Mouse (Mus musculus): ENCODE measurements around the gene Tacc2.
"Not testable (repeated sequence)": the region's sequence is repeated elsewhere in the genome, so short reads cannot be mapped to it uniquely, and the experiment has no call there.

Gene Tacc2

DNA sequence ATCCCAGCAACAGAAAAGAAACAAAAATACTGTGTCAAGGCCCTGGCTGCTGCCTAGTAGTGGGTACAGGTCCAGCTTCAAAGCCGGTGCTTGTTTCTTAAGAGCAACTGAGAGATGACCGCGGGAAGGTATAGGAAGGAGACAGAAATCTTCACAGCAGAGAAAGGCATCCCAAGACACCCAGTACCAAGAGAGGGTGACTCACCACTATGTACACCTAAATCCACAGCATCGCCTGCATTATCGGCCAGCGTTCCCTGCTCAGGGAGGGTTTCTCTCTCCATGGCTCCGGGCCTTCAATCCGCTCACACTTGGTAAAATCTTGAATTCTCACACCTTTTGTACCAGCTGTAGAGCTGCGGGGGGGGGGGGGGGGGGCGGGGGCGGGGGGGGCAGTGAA, 4.4 kb upstream of the Tacc2 start, which contains the start of gene Nsmce4a:
Gene Nsmce4a, minus strand, starts transcription at position 298 of the 400 bp plus-strand sequence.
- no peak for DNase-seq (ENCODE audit: low spot score)

DNA sequence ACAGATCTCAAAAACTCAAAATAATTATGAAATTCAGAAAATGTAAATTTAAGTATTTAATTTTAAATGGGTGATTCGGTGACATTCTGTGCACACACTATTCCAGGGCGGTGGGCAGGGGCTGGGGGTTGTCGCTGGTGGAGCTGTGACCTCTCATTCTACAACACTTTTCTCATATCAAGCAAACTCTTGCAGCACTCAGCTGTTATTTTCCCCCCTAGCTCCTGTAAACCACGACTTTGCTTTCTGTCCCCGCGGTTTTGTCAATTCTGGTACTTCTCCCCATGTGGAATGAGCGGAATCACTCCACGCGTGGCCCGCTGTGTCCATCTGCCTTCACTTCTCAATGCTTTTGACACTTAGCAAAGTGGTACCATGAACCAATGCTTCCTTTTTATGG, 3.5 kb upstream of the Tacc2 start:
- DNase-seq (ENCODE audit: low spot score), result no peak

GRCm38 (mm10) chr7:130574211-130574991, 2.8 kb upstream of the Tacc2 start:
- DNase-seq (ENCODE audit: low spot score), result no peak

DNA sequence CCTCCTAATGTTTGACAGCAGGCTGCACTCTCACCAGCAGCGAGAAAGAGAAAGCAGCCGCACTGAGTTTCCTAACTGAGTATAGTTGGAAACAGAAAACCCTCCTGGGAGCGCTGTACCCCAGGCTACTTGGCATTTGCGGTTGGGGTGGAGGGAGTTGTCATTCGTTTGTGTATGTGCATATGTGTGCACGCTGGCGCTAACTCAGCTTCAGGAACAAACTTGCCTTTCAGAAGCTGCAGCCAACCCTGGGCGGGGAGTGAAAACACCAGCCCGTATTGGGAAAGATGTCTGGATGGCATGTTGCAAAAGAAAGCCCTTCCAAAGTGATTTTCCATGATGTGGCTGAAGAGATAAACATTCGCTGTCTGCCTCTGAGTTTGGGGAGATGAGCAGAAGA, 257 bp upstream of the Tacc2 start:
- DNase-seq (ENCODE audit: low spot score), result no peak

DNA sequence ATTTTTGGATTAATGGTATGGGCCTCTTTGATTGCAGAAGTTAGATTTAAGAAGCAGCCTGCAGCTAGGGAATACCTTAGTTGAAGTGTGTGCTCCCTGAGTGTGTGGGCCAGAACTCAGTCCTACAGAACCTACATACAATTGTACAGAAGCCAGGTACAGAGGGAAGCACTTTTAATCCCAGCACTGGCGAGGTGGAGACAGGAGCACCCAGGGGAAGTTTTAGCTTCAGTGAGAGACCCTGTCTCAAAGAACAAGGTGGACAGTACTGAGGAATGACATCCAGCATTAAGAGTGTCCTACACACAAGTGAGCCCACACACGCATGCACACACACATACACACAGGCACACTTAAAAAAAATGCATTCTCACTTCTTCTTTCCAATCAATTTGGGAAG, 828 bp downstream of the Tacc2 start:
- no peak for DNase-seq (ENCODE audit: low spot score)

DNA sequence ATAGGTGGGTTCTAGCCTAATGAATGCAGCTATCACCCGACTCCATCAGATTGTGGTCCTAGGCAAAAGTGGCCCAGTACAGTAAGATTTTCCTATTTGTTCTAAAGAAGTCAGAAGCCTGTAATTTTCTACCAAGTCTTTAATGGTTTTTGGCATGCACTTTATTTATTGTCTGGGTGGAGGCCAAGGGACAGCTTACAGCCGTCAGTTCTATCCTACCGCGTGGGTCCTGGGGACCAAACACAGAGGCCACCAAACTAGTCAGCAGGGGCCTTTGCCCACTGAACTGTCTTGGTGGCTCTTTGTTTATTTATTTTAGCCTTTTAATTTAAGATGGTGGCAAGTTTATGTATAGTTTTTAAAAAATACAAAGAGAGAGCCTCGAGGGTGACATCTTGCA, 1.4 kb downstream of the Tacc2 start:
- no peak for DNase-seq (ENCODE audit: low spot score)

DNA sequence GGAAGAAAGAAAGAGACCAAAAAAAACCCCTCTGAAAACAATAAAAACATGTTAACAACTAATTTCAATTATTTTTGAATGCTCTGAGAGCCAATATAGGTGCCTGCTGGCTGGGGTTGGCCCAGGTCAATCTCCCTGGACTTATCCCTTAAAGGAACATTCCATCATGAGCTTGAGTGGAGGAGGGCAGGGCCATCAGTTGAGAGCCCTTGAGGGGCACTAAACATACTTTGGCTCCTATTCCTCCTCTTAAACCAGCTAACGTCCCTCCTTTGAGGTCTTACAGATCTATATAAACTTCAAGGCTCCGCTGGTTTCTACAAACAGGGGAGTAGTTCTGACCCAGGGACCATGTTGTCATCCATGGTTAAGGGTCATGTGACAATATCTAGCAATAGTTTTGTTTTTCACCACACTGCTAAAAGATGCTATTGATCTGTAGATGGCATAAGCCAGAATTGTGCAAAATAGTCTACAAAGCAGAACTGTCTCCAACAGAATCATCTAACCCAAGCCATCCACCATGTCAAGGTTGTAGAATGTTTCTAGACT, 9.4 kb downstream of the Tacc2 start:
- no peak for DNase-seq (ENCODE audit: low spot score)

GRCm38 (mm10) chr7:130590081-130590828, 13.0 kb downstream of the Tacc2 start:
- DNase-seq (ENCODE audit: low spot score), result no peak

DNA sequence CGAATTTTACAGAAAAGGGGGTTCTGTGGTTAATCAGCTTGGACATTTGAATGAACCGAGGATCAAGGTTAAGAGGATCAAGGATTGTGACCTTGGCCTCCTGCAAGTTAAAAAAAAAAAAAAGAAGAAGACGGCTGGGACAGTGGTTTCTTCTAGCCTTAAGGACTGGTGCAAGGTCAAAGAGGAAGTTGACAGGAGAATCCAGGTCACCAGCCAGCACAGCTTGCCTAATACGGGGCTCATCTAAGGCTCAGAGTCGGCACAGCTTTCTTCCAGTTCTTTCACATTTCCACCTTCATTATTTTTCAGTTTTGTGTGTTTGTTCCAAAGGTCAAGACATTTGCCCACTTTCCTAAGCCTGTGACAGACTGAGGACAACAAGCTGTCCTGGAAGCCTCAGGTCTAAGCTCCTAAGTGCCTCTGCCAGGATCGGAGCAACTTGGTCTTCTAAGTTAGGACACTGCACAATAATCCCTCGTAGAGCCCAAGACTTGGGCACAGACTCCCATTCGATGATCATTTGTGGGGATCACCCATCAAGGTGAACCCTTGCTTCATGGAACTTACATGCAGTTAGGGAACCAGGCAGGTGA, 13.7 kb downstream of the Tacc2 start:
- DNase-seq (ENCODE audit: low spot score), result no peak

- not testable (repeated sequence) for DNase-seq (ENCODE audit: low spot score)
These were observed 15.7 kb downstream of the Tacc2 start for GRCm38 (mm10) chr7:130592975-130593374.

DNA sequence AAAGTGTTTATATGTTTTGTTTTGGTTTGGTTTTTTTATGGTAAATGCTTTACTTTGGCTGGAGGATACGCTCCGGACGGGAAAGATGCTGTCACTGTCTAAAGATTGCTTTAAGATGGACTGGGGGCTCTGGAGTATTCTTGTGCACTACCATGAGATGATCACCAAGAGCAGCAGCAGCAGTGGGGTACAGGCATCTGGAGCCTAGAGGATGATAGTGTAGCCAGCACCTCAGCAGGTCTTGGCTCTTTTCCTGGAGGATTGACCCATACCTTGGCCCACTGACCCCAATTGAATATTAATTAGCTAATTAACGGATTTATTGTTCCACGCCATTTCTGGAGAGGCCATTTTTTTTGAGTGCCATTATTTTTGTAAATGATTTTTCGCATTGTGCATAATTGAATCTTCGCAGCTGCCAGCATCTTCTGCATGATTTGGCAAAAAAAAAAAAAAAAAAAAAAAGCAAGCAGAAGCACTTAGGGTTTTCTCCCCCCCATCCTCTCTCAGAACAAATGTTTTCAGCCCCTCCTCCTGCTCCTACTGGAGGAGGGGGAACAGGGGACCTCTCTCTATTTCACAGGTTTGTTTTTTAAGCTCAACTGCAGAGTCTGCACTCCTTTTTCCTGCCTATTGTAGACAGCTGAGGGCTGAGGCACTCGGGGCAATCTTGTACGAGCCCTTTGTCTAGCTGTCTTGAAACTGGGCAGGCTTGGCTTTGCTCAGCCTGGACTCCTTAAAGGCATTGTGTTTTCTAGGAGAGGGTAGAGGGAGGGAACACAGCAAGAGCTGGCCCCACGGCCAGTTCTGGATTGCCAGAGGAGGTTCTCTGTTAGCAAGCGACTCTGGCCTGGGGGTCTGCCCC, 16.4 kb downstream of the Tacc2 start:
- not testable (repeated sequence) for DNase-seq (ENCODE audit: low spot score)

DNA sequence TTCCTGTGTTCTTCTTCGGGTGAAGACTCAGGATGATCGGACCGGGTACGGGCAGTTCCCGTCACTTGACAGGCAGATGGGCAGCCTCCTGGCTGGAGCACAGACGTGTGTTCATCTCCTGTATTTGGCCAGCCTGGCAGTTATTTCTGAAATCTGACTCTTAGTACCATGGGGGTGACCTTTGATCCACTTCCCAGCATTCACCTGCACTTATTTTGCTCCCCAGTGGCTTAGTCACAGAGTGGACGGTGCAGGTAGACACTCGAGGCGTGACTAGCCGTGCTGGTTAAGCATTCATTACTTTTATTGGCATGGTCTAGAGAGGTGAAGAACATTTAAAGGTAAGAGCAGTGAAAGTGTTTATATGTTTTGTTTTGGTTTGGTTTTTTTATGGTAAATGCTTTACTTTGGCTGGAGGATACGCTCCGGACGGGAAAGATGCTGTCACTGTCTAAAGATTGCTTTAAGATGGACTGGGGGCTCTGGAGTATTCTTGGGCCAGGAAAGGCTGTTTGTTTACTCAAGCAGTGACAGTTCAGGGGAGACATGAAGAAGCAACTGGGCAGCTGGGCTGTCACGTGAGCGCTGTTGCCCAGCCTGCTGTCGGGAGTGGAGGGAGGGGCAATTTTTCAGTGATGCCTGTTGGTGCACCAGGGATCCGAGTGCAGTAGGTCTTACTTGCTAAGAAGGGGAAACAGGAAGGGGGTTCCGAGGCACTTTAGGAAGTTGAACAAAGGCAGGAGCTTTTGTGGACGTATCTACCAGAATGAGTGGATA, 19.0 kb downstream of the Tacc2 start:
- DNase-seq (ENCODE audit: low spot score), result not testable (repeated sequence)

- no peak for DNase-seq (ENCODE audit: low spot score)
These were observed 20.3 kb downstream of the Tacc2 start for GRCm38 (mm10) chr7:130597546-130597945.

DNA sequence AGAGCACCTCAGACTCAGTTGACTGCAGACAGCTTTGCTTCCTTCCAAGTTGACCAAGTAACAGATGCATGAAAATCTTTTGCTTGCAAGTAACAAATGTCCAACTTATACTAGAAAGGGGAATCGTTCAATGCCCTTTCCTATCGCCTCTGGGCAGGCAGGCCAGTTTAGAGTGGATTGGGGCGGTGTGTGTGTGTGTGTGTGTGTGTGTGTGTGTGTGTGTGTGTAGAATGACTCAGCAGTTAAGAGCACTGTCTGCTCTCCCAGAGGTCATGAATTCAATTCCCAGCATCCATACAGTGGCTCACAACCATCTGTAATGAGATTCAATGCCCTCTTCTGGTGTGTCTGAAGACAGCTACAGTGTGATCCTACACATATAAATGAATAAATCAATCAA, 22.8 kb downstream of the Tacc2 start:
- no peak for DNase-seq (ENCODE audit: low spot score)

DNA sequence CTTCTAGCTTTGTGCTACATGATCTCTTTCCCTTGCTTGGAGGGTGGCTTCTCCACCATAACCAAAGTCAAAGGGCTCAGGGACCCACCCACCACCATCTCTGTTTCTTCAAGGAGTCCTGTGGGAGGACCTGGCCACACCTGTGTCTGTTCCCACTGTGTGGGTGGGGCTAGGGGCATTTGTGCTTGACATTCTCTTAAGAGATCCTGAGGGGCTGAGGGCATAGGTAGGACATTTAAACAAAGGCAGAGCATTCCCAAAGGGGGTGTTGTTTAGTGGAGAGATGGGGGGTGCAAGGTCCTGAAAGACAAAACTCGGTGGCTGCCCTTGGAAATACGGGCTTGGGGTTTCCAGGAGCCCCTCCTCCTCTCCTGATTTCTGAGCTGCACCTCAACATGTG, 23.3 kb downstream of the Tacc2 start:
- no peak for DNase-seq (ENCODE audit: low spot score)

DNA sequence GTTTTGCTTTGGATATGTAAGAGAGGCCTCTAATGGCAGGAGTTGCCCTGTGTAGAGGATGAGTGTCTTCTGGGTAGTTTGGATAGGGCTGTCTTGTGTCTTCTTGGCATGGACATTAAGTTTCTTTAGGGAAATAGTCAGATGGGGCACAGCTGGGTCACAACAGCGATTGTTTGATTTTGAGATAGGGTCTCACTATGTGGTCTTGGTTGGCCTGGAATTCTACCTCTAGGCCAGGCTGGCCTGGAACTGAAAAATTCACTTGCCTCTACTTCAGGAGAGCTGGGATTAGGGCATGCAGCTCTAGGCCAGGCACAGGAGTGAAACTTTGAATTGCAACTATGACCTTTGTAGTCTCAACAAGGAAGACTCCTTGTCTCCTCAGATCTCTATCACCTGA, 25.6 kb downstream of the Tacc2 start:
- DNase-seq (ENCODE audit: low spot score), result no peak

DNA sequence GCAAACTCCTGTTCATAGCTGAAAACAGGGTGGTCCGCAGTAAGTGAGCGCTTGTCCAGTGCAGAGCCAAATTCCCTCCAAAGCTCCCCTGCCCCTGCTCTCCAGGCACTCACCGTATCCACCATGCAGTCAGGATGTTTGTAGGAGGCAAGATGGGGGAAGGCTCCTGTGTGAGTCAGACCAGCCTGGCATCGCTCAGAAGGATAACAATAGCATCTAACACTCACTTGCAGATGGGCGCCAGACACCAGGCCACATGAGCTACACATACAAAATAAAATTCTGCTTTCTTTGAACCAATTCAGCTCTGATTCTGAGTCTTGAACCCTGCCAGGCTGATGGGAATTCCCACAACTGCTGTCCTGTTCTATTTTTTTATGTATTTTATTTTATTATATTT, 26.3 kb downstream of the Tacc2 start:
- no peak for DNase-seq (ENCODE audit: low spot score)

- no peak for DNase-seq (ENCODE audit: low spot score)
These were observed 27.2 kb downstream of the Tacc2 start for GRCm38 (mm10) chr7:130604390-130604789.

- no peak for DNase-seq (ENCODE audit: low spot score)
These were observed 27.9 kb downstream of the Tacc2 start for GRCm38 (mm10) chr7:130605111-130605510.

GRCm38 (mm10) chr7:130606958-130607357, 29.7 kb downstream of the Tacc2 start:
- DNase-seq (ENCODE audit: low spot score), result no peak

DNA sequence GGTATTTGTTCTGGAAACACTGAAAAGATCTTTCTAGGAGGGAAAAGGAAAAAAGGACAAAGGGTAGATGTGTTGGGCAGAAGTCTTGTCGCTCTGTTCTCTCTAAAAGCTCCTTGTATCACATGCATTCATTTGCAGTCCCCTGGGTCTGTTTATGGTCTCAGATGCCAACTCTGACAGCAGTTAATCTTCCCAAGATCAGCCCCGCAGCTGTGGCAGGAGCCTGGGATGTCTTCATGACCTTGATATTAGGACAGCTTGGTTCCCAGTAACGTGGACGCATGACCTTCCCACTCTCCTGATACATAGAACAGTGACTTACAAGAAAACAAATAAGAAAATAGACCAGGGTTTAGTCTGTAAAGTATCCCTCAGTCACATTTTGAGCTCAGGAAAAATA, 36.7 kb downstream of the Tacc2 start:
- DNase-seq (ENCODE audit: low spot score), result no peak
